Mouse (Mus musculus): ENCODE measurements at regions not wholly inside any gene's neighbourhood (a gene's known extent, or its start where the extent isn't known, plus 50 kb on each side); places are given as distances from the start of the nearest gene placed in this dataset.

DNA sequence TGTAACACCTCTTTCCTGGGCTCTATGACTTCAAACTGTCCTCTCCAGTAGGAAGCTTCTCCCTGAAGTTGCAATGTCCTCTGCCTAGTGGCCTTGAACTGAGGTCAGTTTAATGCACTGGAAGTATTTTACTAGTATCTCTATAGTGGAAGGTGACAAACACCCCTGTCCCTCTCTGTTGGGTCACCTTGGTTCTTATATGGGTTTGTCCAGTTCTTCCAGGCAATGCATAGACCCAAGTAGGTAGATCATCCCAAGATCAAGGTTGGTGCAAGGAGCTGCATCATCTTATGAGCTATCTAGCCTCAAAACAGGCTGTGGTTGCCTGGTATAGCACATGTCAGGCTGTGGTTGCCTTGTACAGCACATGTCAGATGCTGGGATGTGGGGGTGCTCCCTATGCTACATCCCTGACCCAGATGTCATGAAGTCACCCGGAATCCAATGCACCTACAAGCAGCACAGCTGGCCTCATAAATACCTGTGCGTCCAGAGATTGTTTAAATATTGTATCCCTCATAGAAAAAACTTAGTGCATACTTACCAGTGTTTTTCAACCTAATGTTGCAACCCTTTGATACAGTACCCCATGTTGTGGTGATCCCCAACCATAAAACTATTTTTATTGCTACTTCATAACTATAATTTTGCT is 88.4 kb upstream of the Cpm start:
- DNase-seq = no peak

DNA sequence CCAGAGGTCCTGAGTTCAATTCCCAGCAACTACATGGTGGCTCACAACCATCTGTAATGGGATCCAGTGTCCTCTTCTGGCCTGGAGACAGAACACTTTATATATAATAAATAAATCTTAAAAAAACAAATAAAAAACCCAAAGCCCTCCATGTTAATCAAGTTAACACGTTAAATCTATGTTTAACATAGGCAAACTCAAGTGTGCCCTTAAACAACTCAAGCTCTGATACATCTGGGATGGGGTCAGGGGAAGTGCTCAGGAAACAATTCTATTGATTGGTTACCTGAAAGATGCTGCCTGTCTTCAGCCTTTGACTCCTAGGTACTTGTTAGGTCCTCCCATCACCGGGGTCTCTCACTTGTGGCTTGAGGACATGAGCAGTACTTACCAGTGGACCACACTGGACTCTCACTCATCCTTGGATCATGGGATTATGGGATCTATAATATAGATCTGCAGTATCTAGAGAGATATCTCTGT is 89.1 kb upstream of the Cpm start:
- DNase-seq = no peak

DNA sequence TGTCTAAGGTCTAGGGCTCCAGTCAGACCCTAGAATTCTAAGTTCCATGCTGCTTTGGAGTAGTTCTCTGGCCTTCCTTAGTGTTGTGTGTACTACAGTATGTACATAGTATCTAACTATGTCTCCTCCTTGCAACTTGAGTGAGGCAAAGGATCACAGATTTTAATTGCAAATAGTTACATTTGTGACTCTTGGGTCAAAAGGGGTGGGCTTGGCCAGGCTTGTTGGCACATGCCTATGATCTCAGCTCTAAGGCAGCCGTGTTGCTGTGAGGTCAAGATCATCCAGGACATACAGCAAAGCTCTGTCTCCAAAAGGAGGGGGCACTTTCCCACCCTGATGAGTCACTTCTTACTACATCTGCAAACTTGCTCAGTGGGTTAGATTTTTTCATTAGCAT is 89.8 kb upstream of the Cpm start:
- DNase-seq = no peak

DNA sequence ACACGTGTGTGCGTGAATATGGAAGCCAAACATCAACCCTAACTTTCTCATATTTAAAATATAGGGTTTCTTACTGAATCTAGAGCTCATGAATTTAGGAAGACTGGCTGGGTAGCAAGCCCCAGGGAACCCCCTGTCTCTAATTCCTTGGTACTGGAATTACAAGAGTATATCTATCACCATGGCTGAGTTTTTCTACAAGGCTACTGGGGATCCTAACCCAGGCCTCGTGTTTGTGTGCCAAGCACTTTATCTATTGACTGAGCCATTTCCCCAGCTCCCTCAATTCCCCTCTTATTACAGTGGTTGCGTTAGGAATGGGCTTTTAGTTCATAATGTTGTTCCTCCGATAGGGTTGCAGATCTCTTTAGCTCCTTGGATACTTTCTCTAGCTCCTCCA is 90.6 kb upstream of the Cpm start:
- no peak for DNase-seq

DNA sequence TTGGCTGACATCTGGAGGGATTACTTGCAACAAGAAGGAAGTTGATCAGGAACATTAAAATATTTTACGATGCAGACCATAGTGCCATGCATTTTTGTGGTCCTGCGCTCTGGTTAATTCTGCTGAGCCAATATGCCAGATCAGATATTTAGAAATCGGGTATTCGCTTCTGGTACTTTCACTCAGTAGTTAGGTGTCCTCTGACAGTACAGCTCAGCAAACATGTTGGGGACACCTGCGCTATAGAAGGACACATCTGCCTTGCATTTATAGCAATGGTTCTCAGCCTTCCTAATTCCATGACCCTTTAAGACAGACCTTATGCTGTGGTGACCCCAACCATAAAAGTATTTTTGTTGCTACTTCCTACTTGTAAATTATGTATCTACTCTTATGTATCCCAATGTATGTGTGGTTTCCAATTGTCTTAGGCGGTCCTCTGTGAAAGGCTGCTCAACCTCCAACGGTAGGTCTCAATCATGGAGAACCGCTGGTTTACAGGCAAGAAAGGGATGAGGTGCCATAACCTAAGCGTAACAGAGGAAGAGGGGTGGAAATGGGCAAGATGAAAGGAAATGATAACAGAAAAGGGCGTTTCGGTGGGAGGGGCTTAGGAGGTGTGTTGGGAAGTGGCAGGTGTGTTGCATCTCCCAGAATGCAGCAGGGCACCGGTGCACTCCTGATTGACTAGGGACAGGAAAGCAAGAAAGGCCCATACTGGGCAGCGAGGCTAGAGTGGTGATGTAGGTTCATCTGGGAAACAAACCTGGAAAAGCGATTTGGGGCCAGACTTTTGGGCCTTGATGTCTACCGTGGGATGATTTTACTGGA is 92.3 kb upstream of the Cpm start:
- DNase-seq = no peak

DNA sequence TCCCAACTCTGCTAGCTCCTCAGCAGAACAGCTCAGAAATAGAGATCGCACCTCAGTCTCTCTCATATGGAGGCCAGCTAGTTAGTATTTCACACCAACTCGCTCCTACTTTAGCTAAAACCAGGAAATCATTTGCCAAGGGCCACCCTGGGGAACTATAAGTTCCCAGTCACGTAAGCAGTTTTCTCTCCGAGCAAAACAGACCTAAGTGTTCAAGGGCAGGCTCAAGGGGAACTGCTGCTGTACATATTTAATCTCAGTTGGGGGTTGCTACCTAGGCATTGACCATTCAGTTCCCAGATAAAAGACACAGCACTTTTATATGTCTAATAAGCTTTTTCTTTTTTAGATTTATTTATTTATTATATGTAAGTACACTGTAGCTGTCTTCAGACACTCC is 93.5 kb upstream of the Cpm start:
- DNase-seq = no peak

DNA sequence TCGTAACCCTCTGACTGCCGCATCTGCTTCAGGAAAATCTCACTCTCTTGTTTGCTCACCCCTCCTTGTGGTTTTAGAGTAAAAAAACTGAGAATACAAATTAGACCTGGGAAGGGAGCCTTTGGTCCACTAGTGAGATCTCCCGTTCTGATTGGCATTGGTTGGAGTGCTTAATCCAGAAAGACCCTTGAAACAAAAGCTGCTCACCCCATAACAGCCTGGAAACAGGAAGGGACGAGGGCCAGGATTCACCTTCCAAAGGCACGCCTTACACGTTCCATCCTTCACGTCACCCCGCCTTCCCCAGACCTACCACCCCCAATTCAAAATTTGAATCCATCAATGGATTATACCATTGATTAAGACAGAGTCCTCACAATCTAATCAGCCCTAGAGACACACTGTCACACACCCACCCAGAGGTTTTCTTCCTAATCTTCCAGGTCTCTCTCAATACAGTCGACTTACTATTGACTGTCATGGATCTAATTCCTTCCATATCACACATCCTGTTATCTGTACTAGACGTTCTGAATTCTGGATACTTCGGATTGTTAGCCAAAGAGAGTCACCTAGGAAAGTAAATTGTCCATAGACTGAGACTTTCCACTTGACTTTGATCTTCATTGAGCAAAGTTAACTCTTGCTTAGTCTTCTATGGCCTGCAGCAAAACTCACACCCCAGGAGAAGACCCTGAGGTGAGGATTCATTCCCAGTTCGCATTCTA is 94.1 kb upstream of the Cpm start:
- no peak for DNase-seq

DNA sequence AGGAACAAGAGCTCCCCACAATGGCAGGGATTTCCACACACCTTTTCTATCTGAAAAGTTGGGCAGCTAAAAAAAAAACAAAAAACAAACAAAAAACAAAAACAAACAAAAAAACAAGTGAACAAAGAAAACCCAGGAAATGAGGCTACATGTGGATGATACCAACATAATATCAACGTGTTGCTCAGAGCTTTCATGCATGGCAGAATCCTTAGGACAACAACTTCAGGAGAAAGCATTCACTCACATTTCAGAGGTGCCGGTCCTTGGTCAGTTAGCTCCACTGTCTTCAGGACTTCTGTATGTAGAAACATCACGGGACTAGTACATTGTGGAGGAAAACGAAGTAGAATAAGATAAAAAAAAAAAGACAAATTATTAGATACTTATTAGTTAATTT is 94.8 kb upstream of the Cpm start:
- DNase-seq = no peak

DNA sequence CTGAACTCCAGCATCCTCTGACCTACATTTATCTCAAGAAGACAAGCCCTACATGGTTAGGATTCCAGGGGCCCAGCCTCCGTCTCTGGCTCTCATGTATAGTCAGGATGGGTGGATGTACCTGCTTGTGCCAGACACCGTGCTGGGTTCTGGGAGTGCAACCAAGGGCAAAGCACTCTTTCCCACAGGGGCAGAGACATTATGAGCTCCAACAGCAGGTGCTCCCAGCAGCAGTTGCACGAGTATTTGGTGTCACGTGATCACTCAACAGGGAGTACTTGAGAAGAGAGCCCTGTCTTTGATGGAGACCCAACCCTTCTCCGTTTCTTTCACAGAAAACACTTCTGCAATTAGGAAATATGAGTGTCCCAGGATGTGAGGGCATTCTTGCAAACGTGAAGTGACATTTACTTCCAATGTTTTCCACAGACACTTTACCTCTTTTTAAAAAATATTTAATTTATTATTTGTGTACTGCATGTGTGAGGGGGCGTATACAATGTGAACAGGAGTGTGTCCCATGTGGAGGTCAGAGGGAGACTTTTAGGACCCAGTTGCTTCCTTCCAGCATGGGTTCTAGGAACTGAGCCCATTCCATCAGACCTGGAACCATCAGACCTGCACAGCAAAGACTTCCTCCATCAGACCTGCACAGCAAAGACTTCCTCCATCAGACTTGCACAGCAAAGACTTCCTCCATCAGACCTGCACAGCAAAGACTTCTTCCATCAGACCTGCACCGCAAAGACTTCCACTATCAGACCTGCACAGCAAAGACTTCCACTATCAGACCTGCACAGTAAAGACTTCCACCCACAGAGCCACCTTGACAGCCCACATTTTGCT is 95.5 kb upstream of the Cpm start:
- DNase-seq = no peak

DNA sequence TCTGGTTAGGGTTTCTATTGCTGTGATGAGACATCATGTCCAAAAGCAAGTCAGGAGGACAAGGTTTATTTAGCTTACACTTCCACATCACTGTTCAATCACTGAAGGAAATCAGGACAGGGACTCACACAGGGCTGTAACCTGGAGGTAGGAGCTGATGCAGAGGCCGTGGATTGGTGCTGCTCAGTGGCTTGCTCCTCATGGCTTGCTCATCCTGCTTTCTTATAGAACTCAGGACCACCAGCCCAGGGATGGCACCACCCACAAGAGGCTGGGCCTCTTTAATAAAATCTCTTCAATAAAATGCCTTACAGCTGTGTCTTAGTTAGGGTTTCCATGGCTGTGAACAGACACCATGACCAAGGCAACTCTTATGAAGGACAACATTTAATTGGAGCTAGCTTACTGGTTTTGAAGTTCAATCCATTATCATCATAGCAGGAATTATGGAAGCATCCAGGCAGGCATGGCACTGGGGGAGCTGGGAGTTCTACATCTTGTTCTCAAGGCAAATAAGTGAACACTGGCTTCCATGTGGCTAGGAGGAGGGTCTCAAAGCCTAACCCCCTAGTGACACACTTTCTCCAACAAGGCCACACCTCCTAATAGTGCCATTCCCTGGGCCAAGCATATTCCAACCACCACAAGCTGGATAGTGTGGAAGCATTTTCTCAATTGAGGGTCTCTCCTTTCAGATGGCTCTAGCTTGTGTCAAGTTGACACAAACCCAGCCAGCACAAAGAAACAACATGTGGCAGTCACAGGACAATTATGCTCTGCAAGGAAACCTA is 96.4 kb upstream of the Cpm start:
- no peak for DNase-seq

DNA sequence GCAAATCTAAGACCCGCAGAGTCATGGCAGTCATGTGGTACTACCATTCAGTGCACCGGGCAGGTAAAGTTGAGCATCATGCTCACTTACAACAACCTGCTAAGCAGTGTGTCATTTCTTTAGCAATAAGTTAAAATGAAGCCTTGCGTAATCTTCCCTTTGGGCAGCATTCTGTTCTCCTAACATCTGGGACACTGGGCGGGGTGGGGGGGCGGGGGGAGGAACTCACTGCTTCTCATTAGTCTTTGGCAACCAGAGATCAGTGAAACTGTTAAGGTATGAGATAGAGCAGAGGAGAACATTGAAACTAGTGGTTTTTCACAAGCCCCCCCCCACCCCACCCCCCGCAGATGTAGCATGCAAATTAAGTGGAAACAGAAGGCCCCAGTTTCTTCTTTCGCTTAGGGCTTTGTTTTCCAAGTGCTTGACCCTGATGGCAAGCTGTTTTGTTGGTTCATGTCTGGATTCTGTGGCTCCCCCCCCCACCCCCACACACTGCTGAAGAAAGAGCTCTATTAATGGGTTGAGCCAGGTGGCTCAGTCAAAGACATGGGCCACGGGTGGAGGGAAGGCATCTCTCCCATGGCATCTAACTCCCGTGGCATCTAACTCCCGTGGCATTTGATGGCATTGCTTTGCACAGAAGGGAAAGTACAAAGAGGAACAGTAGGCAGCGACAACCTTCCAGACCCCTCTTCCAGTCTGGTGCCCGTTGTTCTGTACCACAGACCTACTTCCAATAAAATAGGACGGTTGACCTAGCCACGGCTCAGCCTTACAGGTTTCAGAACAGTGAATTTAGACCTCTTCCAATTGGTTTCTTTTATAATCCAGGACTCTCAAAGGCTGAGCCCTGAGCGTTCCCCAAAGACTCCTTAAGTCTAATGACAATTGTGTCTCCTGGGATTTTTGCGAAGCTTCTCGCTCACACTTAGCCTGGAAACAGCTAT is 97.2 kb upstream of the Cpm start:
- no peak for DNase-seq

DNA sequence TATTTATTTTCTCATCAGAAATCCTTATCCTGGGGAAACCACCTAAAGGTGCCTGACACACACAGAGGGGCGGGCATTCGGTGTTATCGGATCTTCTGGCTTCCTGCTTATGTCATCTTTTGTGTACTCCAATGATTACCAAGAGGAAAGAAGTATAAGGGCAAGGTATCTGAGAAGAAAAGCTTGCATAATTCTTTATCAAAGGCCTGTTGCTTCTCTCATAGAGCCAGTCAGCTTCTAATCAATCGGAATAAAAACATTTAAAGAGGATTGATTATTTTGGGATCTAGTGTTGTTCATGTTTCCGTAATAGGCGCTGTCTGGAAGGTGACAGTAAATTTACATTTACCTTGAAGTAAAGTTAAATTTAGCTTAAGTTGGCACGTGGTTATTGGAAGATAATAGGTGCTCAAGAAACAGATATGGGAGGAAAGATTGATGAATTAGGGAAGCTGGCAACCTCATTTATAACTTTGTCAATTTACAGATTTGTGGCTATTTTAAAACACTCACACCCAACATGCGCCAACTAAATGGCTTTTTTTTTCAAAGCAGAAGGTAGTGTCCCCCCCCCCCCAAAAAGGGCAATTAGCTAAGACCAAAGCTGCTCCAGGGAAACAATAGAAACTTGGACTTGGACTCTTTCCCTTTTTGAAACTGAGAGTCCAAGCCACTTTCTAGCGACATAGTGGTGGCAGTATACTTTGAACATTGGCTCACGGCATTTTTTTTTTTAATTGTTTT is 98.3 kb upstream of the Cpm start:
- DNase-seq = no peak

DNA sequence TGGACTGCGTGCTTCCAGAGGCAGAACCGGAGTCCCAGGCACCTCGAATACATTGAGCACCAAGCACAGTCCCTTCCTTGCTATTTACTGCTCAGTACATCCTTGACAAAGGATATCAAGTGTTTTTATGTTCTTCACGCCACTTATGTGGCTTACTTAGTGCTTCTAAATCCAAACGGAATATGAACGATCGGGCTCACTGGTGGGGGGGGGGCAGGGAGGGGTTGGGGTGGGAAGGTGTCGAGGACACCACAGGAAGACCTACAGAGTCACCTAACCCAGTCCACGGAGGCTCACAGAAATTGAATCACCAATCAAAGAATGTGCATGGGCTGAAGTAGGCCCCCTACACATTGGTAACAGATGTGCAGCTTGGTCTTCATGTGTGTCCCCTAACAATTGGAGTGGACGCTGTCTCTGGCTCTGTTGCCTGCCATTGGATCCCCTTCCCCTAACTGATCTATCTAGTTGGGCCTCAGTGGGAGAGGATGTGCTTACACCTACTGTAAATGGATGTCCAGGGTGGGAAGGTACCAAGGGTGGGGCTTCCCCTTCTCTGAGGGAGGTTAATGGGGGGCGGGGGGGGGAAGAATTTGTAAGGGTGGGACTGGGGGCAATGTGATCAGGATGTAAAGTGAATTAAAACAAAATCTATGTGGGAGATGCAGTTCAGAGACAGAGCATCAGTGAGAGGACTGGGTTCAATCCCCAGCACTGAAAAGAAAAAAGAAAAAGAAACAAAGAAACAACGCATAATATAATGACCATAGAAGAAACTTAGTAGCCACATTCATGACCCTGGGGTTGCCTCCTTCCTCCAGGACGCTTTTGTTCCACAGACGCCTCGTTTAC is 99.1 kb upstream of the Cpm start:
- no peak for DNase-seq

DNA sequence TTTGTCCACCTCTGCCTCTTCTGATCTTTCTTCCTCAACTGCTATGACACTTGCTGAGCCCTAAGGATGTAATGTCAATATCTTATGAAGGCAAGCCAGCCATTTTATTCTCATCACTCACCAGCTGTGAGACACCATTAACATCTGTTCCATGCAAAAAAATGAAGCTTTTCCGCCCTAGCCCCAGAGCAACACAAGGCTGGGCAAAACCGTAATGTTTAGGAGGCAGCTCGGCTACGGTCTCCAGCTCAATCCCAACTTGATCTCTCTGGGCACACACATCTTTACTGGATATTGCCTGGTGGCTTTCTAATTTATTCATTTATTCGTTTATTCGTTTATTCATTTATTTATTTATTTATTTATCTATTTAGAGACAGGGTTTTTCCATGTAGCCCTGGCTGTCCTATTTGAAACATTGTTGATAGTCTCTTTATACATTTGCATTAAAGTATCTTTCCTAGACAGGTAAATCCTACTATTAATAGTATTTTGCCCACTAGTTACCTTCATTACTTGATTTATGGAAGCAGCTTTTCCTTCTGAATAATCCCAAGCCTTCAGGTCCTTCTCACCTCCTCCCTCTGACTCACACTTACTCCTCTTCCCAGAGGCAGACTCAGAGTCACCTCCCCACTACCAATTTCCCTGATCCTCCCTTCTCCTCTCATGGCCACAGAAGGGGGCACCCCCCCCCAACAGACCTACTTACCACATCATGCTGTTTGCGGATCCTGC is 99.9 kb upstream of the Cpm start:
- no peak for DNase-seq

DNA sequence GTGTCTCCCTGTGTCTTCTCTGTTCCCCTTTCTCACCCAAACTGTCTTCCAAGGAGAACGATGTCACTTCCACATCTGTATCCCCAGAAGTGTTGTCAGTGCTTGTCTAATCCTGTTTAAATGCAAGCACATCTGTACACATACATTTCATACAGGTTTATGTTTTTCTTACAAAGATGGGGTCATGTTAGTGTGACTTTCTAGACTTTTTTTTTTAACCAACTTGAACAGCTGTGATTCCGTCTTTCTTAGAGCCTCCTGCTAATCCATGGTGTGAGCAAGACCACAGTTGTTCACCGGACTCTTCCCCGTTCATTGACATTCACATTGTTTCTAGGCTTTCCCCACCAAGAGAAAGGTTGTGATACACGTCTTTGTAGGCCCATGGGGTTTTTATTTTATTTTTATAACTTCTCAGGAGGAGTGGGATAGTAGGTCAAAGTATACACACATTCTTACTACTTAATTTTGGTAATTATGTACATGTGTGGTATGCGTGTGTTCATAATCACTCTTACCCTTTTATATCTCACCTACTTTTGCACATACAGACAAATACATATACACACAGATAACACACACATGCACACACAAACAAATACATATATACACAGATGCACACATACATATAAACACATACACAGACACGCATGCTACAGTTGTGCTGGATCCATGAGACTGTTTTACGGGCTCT is 100.6 kb upstream of the Cpm start:
- DNase-seq = no peak

DNA sequence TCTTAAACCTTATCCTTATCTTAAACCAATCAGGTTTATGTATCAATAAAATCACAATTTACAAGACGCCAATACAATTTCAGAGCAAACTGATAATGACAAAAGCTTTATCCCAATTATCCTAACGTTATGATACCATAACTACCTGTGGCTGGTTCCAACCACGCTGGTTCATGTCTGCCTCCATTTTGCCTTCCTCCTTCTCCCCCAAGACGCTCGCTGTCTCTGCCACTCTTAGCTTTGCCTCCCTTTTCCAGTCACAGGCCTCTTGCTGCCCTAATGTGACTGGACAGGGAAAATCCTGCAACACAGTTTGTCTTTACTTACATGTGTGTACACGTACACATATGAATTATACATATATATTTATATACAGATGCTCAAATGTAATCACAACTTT is 101.3 kb upstream of the Cpm start:
- no peak for DNase-seq

DNA sequence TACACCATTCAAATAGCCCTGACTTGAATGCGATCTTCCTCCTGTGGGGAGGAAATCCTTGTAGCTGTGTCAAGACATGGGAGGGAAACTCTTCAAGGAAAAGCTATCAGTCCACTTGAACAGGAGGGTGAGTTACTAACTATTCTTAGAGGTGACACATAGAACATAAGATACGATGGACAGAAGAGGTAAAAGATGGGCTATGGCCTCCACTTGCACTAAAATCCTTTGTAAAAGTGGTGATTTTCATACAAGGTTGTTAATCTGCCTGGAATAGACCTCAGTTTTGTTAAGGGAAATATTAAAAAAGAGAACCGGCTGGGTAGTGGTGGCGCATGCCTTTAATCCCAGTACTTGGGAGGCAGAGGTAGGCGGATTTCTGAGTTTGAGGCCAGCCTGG is 102.1 kb upstream of the Cpm start:
- no peak for DNase-seq

DNA sequence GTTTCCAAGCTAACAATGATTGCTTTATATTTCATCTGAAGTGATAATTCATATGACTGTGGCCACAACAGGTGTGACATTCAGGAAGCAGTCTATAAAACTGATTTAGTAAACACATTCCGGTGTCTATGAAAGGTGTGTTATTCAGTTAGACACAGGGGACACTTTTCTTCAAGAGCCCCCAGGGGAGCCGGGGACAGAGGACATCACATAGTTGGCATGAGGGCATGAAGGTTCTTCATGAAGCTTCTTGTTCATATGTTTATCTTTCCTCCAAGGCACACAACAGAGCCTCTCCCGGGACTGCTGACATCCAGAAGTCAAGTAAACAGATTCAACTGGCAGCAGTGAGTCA is 102.5 kb upstream of the Cpm start:
- DNase-seq = no peak

Measured in spleen, adult 18-20 months (tissue).